Mouse (Mus musculus) kidney, embryonic 15.5 days (tissue): Measurements from ENCODE around the gene Bmp4. TPM values are rescaled to one million over a fixed set of nuclear protein-coding genes. Genes with fewer than 3 reads are reported as not detected.

Experiments
- ATAC-seq: fragments of 200-750 bp; cut with Nextera tagmentation; replicated peaks from 2 replicates; pipeline ENCODE4 v1.8.0; 2017; ENCODE audit warnings: moderate TSS enrichment; ENCODE audit not compliant: low FRiP score
- H3K27ac ChIP-seq: fragments of 300-500 bp; sonication (generic); 2 replicates; pipeline ENCODE4 v1.5.1; 2015; ENCODE audit warnings: mild to moderate bottlenecking, inconsistent platforms
- H3K27me3 ChIP-seq: fragments of 300-500 bp; sonication (generic); 2 replicates; pipeline ENCODE4 v1.6.1; 2015; ENCODE audit warnings: inconsistent platforms
- H3K36me3 ChIP-seq: fragments of 300-500 bp; sonication (generic); 2 replicates; pipeline ENCODE4 v1.6.1; 2015; ENCODE audit warnings: inconsistent platforms
- H3K4me1 ChIP-seq: fragments of 300-500 bp; sonication (generic); 2 replicates; pipeline ENCODE4 v1.6.1; 2015; ENCODE audit warnings: inconsistent platforms
- H3K4me2 ChIP-seq: fragments of 300-500 bp; sonication (generic); 2 replicates; pipeline ENCODE4 v1.6.1; 2015; ENCODE audit warnings: moderate library complexity, mild to moderate bottlenecking, inconsistent platforms
- H3K4me3 ChIP-seq: fragments of 300-500 bp; sonication (generic); replicated peaks from 2 replicates; pipeline ENCODE4 v1.5.1; 2015; ENCODE audit warnings: mild to moderate bottlenecking, inconsistent platforms
- H3K9ac ChIP-seq: fragments of 300-500 bp; sonication (generic); 2 replicates; pipeline ENCODE4 v1.6.1; 2015; ENCODE audit warnings: mild to moderate bottlenecking, inconsistent platforms
- H3K9me3 ChIP-seq: fragments of 300-500 bp; sonication (generic); replicated peaks from 2 replicates; pipeline ENCODE4 v1.6.1; 2016; ENCODE audit warnings: inconsistent platforms
- WGBS: fragments of 180-500 bp; shearing (Covaris S2); methylation state at CpG from one replicate; pipeline ENCODE4 v1.1.7; 2015; ENCODE audit warnings: mixed read lengths; 5-methylcytosine and 5-hydroxymethylcytosine counted together
- polyA plus RNA-seq: library from polyadenylated mRNA; unstranded; fragments of >200 nt; fragmentation: Nextera tagmentation; extraction: Ambion mirVana; gene quantifications from 2 replicates; pipeline ENCODE4 v1.2.1, GENCODE M21; 2015

Bmp4 gene
- polyA plus RNA-seq, 1 experiment from 2014 or later = 36.3 TPM

- H3K27ac ChIP-seq = no peak overlapping the region
- H3K9ac ChIP-seq = no peak overlapping the region
- H3K4me2 ChIP-seq = no peak overlapping the region
- H3K4me3 ChIP-seq = no peak overlapping the region
- WGBS = 77% methylated on average over 2 of the region's 2 CpGs
- no peak for ATAC-seq
- peaks cover 37% of the 10 kb centered on the region for H3K27me3 ChIP-seq
- no peaks in the 10 kb centered on the region for H3K36me3 ChIP-seq
- H3K4me1 ChIP-seq = peaks cover 13% of the 10 kb centered on the region
- H3K9me3 ChIP-seq = no peaks in the 10 kb centered on the region
Observed at GRCm38 (mm10) chr14:46399925-46400324, 9.5 kb upstream of the Bmp4 start.

- Histone ChIP-seq H3K27ac (no peak overlapping the region), H3K9ac (peak overlapping the region; percentile 16; the same call in 1 of the 2 replicates), H3K4me2 (peak overlapping the region; percentile 62), H3K9me3 (no peaks in the 10 kb centered on the region), H3K4me3 (peak overlapping the region; percentile 37), H3K4me1 (peaks cover 13% of the 10 kb centered on the region), H3K27me3 (peaks cover 37% of the 10 kb centered on the region), H3K36me3 (no peaks in the 10 kb centered on the region)
- WGBS = 4% methylated on average over 27 of the region's 27 CpGs
- peak; percentile 46; the same call in 1 of the 2 replicates for ATAC-seq
Observed at GRCm38 (mm10) chr14:46398091-46398695, 7.7 kb upstream of the Bmp4 start.

- no peak overlapping the region for H3K27ac ChIP-seq
- WGBS = 42% methylated on average over 6 of the region's 6 CpGs
- no peak for ATAC-seq
- H3K4me1 ChIP-seq = peaks cover 35% of the 10 kb centered on the region
- peaks cover 43% of the 10 kb centered on the region for H3K27me3 ChIP-seq
- H3K9me3 ChIP-seq = no peaks in the 10 kb centered on the region
- H3K4me2 ChIP-seq = no peak overlapping the region
- H3K4me3 ChIP-seq = no peak overlapping the region
- H3K36me3 ChIP-seq = no peaks in the 10 kb centered on the region
- H3K9ac ChIP-seq = no peak overlapping the region
Observed at GRCm38 (mm10) chr14:46391621-46392170, 1.2 kb upstream of the Bmp4 start.

GRCm38 (mm10) chr14:46389438-46390248, 826 bp downstream of the Bmp4 start:
- Histone ChIP-seq H3K27ac (peak overlapping the region; percentile 63; the same call in 1 of the 2 replicates), H3K9ac (peak overlapping the region; percentile 56), H3K4me3 (peak overlapping the region; percentile 62), H3K4me1 (peaks cover 55% of the 10 kb centered on the region), H3K9me3 (no peaks in the 10 kb centered on the region), H3K36me3 (no peaks in the 10 kb centered on the region), H3K4me2 (peak overlapping the region; percentile 85), H3K27me3 (peaks cover 33% of the 10 kb centered on the region)
- no peak for ATAC-seq
- WGBS = 4% methylated on average over 24 of the region's 24 CpGs

- Histone ChIP-seq H3K4me1 (peaks cover 60% of the 10 kb centered on the region), H3K9ac (peak overlapping the region; percentile 56), H3K4me3 (peak overlapping the region; percentile 62), H3K4me2 (peak overlapping the region; percentile 85), H3K9me3 (no peaks in the 10 kb centered on the region), H3K36me3 (peaks cover 9% of the 10 kb centered on the region), H3K27me3 (peaks cover 33% of the 10 kb centered on the region), H3K27ac (peak overlapping the region; percentile 94)
- peak; percentile 13; the same call in 1 of the 2 replicates for ATAC-seq
- under 1% methylated on average over 27 of the region's 27 CpGs for WGBS
Observed at GRCm38 (mm10) chr14:46388636-46389035, 1.8 kb downstream of the Bmp4 start.

GRCm38 (mm10) chr14:46387821-46388481, 2.5 kb downstream of the Bmp4 start:
- H3K4me1 ChIP-seq = peaks cover 60% of the 10 kb centered on the region
- peak overlapping the region; percentile 85 for H3K4me2 ChIP-seq
- H3K9ac ChIP-seq = peak overlapping the region; percentile 56
- H3K9me3 ChIP-seq = no peaks in the 10 kb centered on the region
- ATAC-seq = peak; percentile 26
- H3K27ac ChIP-seq = peak overlapping the region; percentile 94
- H3K27me3 ChIP-seq = peaks cover 33% of the 10 kb centered on the region
- under 1% methylated on average over 41 of the region's 41 CpGs for WGBS
- peaks cover 13% of the 10 kb centered on the region for H3K36me3 ChIP-seq
- peak overlapping the region; percentile 62 for H3K4me3 ChIP-seq

- ATAC-seq = peak; percentile 85
- under 1% methylated on average over 27 of the region's 27 CpGs for WGBS
- H3K27ac ChIP-seq = peak overlapping the region; percentile 94
- peaks cover 33% of the 10 kb centered on the region for H3K27me3 ChIP-seq
- H3K36me3 ChIP-seq = peaks cover 16% of the 10 kb centered on the region
- H3K4me1 ChIP-seq = peaks cover 60% of the 10 kb centered on the region
- peak overlapping the region; percentile 62 for H3K4me3 ChIP-seq
- H3K4me2 ChIP-seq = peak overlapping the region; percentile 85
- peak overlapping the region; percentile 56 for H3K9ac ChIP-seq
- H3K9me3 ChIP-seq = no peaks in the 10 kb centered on the region
Observed at GRCm38 (mm10) chr14:46387357-46387671, 3.2 kb downstream of the Bmp4 start.

- H3K27ac ChIP-seq = peak overlapping the region; percentile 94
- under 1% methylated on average over 28 of the region's 28 CpGs for WGBS
- H3K4me3 ChIP-seq = peak overlapping the region; percentile 62
- H3K9ac ChIP-seq = peak overlapping the region; percentile 49
- H3K9me3 ChIP-seq = no peaks in the 10 kb centered on the region
- peaks cover 58% of the 10 kb centered on the region for H3K4me1 ChIP-seq
- H3K4me2 ChIP-seq = peak overlapping the region; percentile 85
- ATAC-seq = peak; percentile 3; the same call in 1 of the 2 replicates
- peaks cover 27% of the 10 kb centered on the region for H3K27me3 ChIP-seq
- peaks cover 16% of the 10 kb centered on the region for H3K36me3 ChIP-seq
Observed at GRCm38 (mm10) chr14:46386478-46387356, 3.8 kb downstream of the Bmp4 start.

GRCm38 (mm10) chr14:46385701-46386477, 4.6 kb downstream of the Bmp4 start:
- Histone ChIP-seq H3K36me3 (peaks cover 16% of the 10 kb centered on the region), H3K4me2 (peak overlapping the region; percentile 85), H3K9me3 (no peaks in the 10 kb centered on the region), H3K4me3 (peak overlapping the region; percentile 62), H3K9ac (peak overlapping the region; percentile 49), H3K27ac (peak overlapping the region; percentile 94), H3K27me3 (peaks cover 22% of the 10 kb centered on the region), H3K4me1 (peaks cover 58% of the 10 kb centered on the region)
- no peak for ATAC-seq
- under 1% methylated on average over 39 of the region's 39 CpGs for WGBS

- Histone ChIP-seq H3K9ac (peak overlapping the region; percentile 49), H3K4me1 (peaks cover 58% of the 10 kb centered on the region), H3K27me3 (peaks cover 18% of the 10 kb centered on the region), H3K4me3 (peak overlapping the region; percentile 62), H3K4me2 (peak overlapping the region; percentile 85), H3K27ac (peak overlapping the region; percentile 94), H3K9me3 (no peaks in the 10 kb centered on the region), H3K36me3 (peaks cover 16% of the 10 kb centered on the region)
- ATAC-seq = no peak
- 7% methylated on average over 14 of the region's 14 CpGs for WGBS
Observed at GRCm38 (mm10) chr14:46384946-46385691, 5.3 kb downstream of the Bmp4 start.
